Mouse (Mus musculus) layer of hippocampus, adult 8-10 months (tissue): ENCODE results near the gene Gpr55. TPM values are rescaled to one million over a fixed set of nuclear protein-coding genes. Genes with fewer than 3 reads are reported as not detected.

Source experiments
- total RNA-seq, 4 experiments: library from RNA; stranded (reverse); gene quantifications; 2 replicates each; pipeline ENCODE4 v1.2.4; 2022

The Gpr55 gene
- total RNA-seq, 4 experiments from 2014 or later = 0.08 to 0.52 (median 0.25) TPM; not detected in 1

Other genes starting within 250 kb of the Gpr55 start
- gene A630001G21Rik, start 182.4 kb downstream of the Gpr55 start, total RNA-seq = 1 to 10 TPM in 2 of 4 experiments, under 1 TPM in 1, not detected in 1; 0.21 to 1.8 (median 1.5) TPM
- gene Cab39, start 167.6 kb downstream of the Gpr55 start, total RNA-seq = 100 to 1,000 TPM; 128 to 143 (median 137) TPM
- 100 to 1,000 TPM; 782 to 804 (median 787) TPM for gene Itm2c, start 66.7 kb downstream of the Gpr55 start, total RNA-seq
- 1 to 10 TPM; 4.3 to 5.3 (median 4.5) TPM for gene 4933407L21Rik, start 32.5 kb downstream of the Gpr55 start, total RNA-seq
- gene Spata3, start 55.8 kb upstream of the Gpr55 start, total RNA-seq = 1 to 10 TPM; 1.1 to 1.7 (median 1.3) TPM
- 10 to 100 TPM; 12.6 to 22.3 (median 17.2) TPM for gene 2810459M11Rik, start 84.9 kb upstream of the Gpr55 start, total RNA-seq
- gene Psmd1, start 103.4 kb upstream of the Gpr55 start, total RNA-seq = 100 to 1,000 TPM; 117 to 122 (median 118) TPM
- not detected for gene Htr2b, start 151.0 kb upstream of the Gpr55 start, total RNA-seq
- gene Gm21972, start 172.6 kb upstream of the Gpr55 start, total RNA-seq = 1 to 10 TPM in 3 of 4 experiments, not detected in 1; 4.5 to 7.4 (median 6.4) TPM
- 10 to 100 TPM; 35.5 to 52.4 (median 43.3) TPM for gene Armc9, start 193.8 kb upstream of the Gpr55 start, total RNA-seq